Mouse (Mus musculus) left cerebral cortex, postnatal 36 days (tissue): ENCODE results near the gene Apoo. TPM values are rescaled to one million over a fixed set of nuclear protein-coding genes. Genes with fewer than 3 reads are reported as not detected.

Source experiments
- microRNA-seq: library from miRNA; unstranded; fragments of <30 nt; microRNA quantifications from one replicate; pipeline ENCODE4 v1.2.0, GENCODE M21; 2022
- total RNA-seq, 2 experiments: library from RNA; stranded (reverse); gene quantifications; 2 replicates each; pipeline ENCODE4 v1.2.3; 2021

Apoo gene
- total RNA-seq, 2 experiments from 2014 or later: 64.6 to 79.1 TPM

Small RNA genes lying within 50 kb of the gene (microRNA-seq; reads per million reads assigned to microRNA genes)
- not detected for gene Gm44477

Other genes starting within 250 kb of the Apoo start
- 10 to 100 TPM; 31.9 to 36.2 TPM for gene Zfx, start 243.4 kb upstream of the Apoo start, total RNA-seq
- 100 to 1,000 TPM; 101 to 170 TPM for gene Eif2s3x, start 154.3 kb upstream of the Apoo start, total RNA-seq
- gene Klhl15, start 132.5 kb upstream of the Apoo start, total RNA-seq: 10 to 100 TPM; 25.1 to 29.0 TPM
- gene Fam90a1b, start 340 bp upstream of the Apoo start, total RNA-seq: under 1 TPM in 1 of 2 experiments, not detected in 1; 0.29 TPM
- 100 to 1,000 TPM; 438 to 446 TPM for gene Maged1, start 175.0 kb downstream of the Apoo start, total RNA-seq